Mouse (Mus musculus): Measurements from ENCODE around the gene Rint1.

- TF ChIP-seq CTCF (IDR thresholded peaks at IDR 0.05; ENCODE audit: borderline replicate concordance, extremely low read depth, insufficient read depth, insufficient read length) (no peak), POLR2A (IDR thresholded peaks at IDR 0.05; ENCODE audit: borderline replicate concordance, extremely low read depth, insufficient read depth, insufficient read length, poor library complexity, severe bottlenecking) (no peak)
Observed at GRCm38 (mm10) chr5:23864054-23864965, 76.8 kb downstream of the Rint1 start.
